Mouse (Mus musculus) gastrocnemius, postnatal 36 days (tissue): Measurements from ENCODE around the gene Urah. TPM values are rescaled to one million over a fixed set of nuclear protein-coding genes. Genes with fewer than 3 reads are reported as not detected.

Experiments
- DNase-seq, 2 experiments: peaks; one replicate each; pipeline ENCODE4 v3.0.0; 2022
- intact Hi-C: fragments of 180-260 bp; cut with DNase I; formaldehyde crosslinking; loops from one replicate; pipeline ENCODE4 v1.15.1; 2025
- total RNA-seq, 2 experiments: library from RNA; stranded (reverse); gene quantifications; 2 replicates each; pipeline ENCODE4 v1.2.3; 2021

Gene Urah
- total RNA-seq, 2 experiments from 2014 or later, result not detected

- no peak for DNase-seq
Measured at GRCm38 (mm10) chr7:140839556-140839955, 4.7 kb downstream of the Urah start.

GRCm38 (mm10) chr7:140840750-140841735 lies 6.2 kb downstream of the Urah start:
- DNase-seq, result no peak
- intact Hi-C loops, result loop anchor here (5.0 to 10.0 kb wide), 2 partner anchors 206 to 334 kb away; partner anchors contain the start of gene Rnh1

More at GRCm38 (mm10) chr7:140839556-140839955, 4.7 kb downstream of the Urah start:
- intact Hi-C loops, result no loop called here

- intact Hi-C loops, result loop anchor here (5.0 to 10.0 kb wide), 2 partner anchors 203 to 331 kb away; partner anchors contain the start of gene Rnh1
- DNase-seq, result no peak
Measured at GRCm38 (mm10) chr7:140843806-140844205, 9.0 kb downstream of the Urah start.

GRCm38 (mm10) chr7:140844905-140845665 lies 10.3 kb downstream of the Urah start, which contains the start of gene Scgb1c1:
Gene Scgb1c1, plus strand, starts transcription at chr7:140845547.
- intact Hi-C loops, result loop anchor here (1.0 to 10.0 kb wide), 4 partner anchors 58 to 330 kb away; partner anchors contain the start of gene Rnh1
- DNase-seq, result peak; percentile 81 to 86

GRCm38 (mm10) chr7:140845683-140846082 lies 10.9 kb downstream of the Urah start:
- DNase-seq, result no peak
- intact Hi-C loops, result loop anchor here (1.0 to 10.0 kb wide), 3 partner anchors 58 to 329 kb away; partner anchors contain the start of gene Rnh1

GRCm38 (mm10) chr7:140846676-140847075 lies 11.9 kb downstream of the Urah start:
- DNase-seq, result no peak
- intact Hi-C loops, result loop anchor here (5.0 to 10.0 kb wide), 2 partner anchors 221 to 328 kb away; partner anchors contain the start of gene Rnh1

GRCm38 (mm10) chr7:140847755-140848580 lies 13.2 kb downstream of the Urah start, which contains the start of gene Odf3:
Gene Odf3, plus strand, starts transcription at chr7:140847805.
- no peak for DNase-seq
- intact Hi-C loops, result loop anchor here (5.0 to 10.0 kb wide), 2 partner anchors 219 to 327 kb away; partner anchors contain the start of gene Rnh1

GRCm38 (mm10) chr7:140848591-140848990 lies 13.8 kb downstream of the Urah start:
- intact Hi-C loops, result loop anchor here (5.0 to 10.0 kb wide), 2 partner anchors 219 to 326 kb away; partner anchors contain the start of gene Rnh1
- no peak for DNase-seq

GRCm38 (mm10) chr7:140851916-140852315 lies 17.1 kb downstream of the Urah start:
- no peak for DNase-seq
- intact Hi-C loops, result no loop called here

GRCm38 (mm10) chr7:140853386-140853785 lies 18.6 kb downstream of the Urah start:
- DNase-seq, result no peak
- intact Hi-C loops, result no loop called here

GRCm38 (mm10) chr7:140854483-140854882 lies 19.7 kb downstream of the Urah start:
- intact Hi-C loops, result loop anchor here (2.0 kb wide), 1 partner anchor 48 kb away; no protein-coding TSS in a partner anchor
- DNase-seq, result no peak

GRCm38 (mm10) chr7:140855181-140855580 lies 20.4 kb downstream of the Urah start:
- DNase-seq, result no peak
- intact Hi-C loops, result loop anchor here (2.0 kb wide), 1 partner anchor 48 kb away; no protein-coding TSS in a partner anchor

- DNase-seq, result peak; percentile 75 to 80
- intact Hi-C loops, result loop anchor here (2.0 kb wide), 2 partner anchors 25 to 47 kb away; partner anchors contain the start of gene Psmd13
Measured at GRCm38 (mm10) chr7:140855860-140856784, 21.3 kb downstream of the Urah start, which contains the start of gene Gm45785. Gene Gm45785, minus strand, starts transcription at chr7:140856331.

- peak; percentile 87 to 88 for DNase-seq
- intact Hi-C loops, result loop anchor here (2.0 kb wide), 1 partner anchor 24 kb away; the partner anchor contains the start of gene Psmd13
Measured at GRCm38 (mm10) chr7:140856785-140857549, 22.1 kb downstream of the Urah start, which contains the start of gene Ric8a. Gene Ric8a, plus strand, starts transcription at chr7:140856957.

GRCm38 (mm10) chr7:140857550-140858505 lies 23.0 kb downstream of the Urah start, which contains the start of gene Bet1l:
Gene Bet1l, minus strand, starts transcription at chr7:140857577.
- DNase-seq, result no peak
- intact Hi-C loops, result loop anchor here (2.0 kb wide), 1 partner anchor 23 kb away; the partner anchor contains the start of gene Psmd13

GRCm38 (mm10) chr7:140858746-140859145 lies 23.9 kb downstream of the Urah start:
- DNase-seq, result no peak
- intact Hi-C loops, result no loop called here
